Mouse (Mus musculus): ENCODE results near the gene Tsen15. TPM values are rescaled to one million over a fixed set of nuclear protein-coding genes. Genes with fewer than 3 reads are reported as not detected.
A peak's percentile ranks its signal among the peaks of the same experiment; 100 is the strongest.

Gene Tsen15
- total and polyA plus RNA-seq, 2 experiments from 2014 or later = 49.8 to 50.8 TPM

DNA sequence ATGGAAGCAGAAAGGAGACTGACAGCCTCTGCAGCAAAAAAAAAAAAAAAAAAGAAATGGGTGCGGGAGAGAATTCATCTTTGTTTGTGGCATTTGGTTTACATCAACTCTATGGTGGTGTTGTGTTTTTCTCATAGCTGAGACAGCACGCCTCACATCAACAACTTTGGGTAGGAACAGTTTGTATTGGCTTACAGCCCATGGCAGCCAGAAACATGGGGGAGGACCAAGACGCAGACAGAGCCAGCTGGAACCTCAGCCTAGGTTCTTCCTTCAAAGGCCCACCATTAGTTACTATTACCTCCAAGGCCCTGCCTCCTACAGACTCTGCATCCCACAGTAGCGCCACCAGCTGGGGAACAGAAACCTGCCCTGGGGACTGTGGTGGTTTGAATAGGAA is 29.8 kb downstream of the Tsen15 start:
- Histone ChIP-seq H3K27me3 (ENCODE audit: insufficient read depth, low read length) (no peaks in the 10 kb centered on the region), H3K9ac (replicated peaks; ENCODE audit: low read length) (no peak overlapping the region), H3K4me3 (ENCODE audit: low read length) (no peak overlapping the region), H3K9me3 (ENCODE audit: low read length) (no peaks in the 10 kb centered on the region), H3K36me3 (ENCODE audit: insufficient read depth, low read length) (no peaks in the 10 kb centered on the region), H3K4me2 (ENCODE audit: low read depth, low read length) (no peak overlapping the region), H3K27ac (no peak overlapping the region), H3K4me1 (ENCODE audit: insufficient read depth, low read length) (no peaks in the 10 kb centered on the region)
- TF ChIP-seq CTCF (IDR thresholded peaks at IDR 0.05; ENCODE audit: low read depth) = no peak; the same call in 1 of the 2 replicates
- ATAC-seq (no peak), DNase-seq (ENCODE audit: low spot score) (no peak)
- WGBS = 64% methylated on average over 4 of the region's 4 CpGs

DNA sequence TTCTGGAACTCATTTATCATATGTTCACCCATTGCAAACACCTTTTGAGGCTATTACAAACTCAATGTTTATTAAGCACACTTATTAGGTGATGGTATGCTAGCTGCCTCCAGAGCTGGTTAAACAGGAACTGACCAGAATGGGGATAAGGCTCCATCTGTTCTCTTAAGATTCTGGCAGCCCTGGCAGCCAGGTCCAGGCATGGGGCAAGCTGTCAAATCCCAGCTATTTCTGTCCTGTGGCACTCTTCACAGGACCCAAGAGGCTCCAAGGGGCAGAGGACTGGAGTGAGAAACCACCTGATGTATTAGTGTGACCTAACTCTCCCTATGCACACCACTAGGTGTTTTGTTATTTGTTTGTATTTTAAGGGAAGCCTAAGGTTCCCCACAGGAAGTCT is 38.5 kb downstream of the Tsen15 start:
- no peak for TF ChIP-seq CTCF (IDR thresholded peaks at IDR 0.05; ENCODE audit: low read depth)

DNA sequence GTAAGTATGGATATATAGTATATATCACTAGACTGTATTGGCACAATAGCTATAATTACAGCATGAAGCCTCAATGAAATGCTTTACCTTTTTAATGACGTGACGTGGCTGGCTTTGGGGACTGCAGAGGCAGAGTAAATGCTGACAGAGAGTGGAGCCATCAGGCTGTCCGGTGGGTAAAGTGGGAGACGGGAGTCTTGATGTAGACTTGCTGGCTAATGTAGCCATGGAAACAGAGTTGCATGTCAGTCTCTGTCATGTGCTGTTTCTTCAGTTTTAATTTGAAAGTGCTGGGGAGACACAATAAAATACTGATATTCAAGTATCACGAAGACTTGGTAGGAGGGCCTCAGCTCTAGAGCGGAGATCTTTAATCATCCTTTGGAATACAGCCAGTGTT is 62.5 kb downstream of the Tsen15 start:
- 53% methylated on average over 6 of the region's 6 CpGs for WGBS
- Histone ChIP-seq H3K9me3 (ENCODE audit: low read length) (no peaks in the 10 kb centered on the region), H3K36me3 (ENCODE audit: insufficient read depth, low read length) (no peaks in the 10 kb centered on the region), H3K9ac (replicated peaks; ENCODE audit: low read length) (no peak overlapping the region), H3K27me3 (ENCODE audit: insufficient read depth, low read length) (no peaks in the 10 kb centered on the region), H3K4me3 (ENCODE audit: low read length) (no peak overlapping the region), H3K4me1 (ENCODE audit: insufficient read depth, low read length) (no peaks in the 10 kb centered on the region), H3K27ac (no peak overlapping the region), H3K4me2 (ENCODE audit: low read depth, low read length) (no peak overlapping the region)
- 0 out of 2 replicates have a peak, but pooled peaks have one; percentile 43 for ATAC-seq
- DNase-seq (ENCODE audit: low spot score) = no peak
- TF ChIP-seq CTCF (IDR thresholded peaks at IDR 0.05; ENCODE audit: low read depth) = no peak

More for the DNA sequence above, 38.5 kb downstream of the Tsen15 start:
- Histone ChIP-seq H3K9ac (replicated peaks; ENCODE audit: low read length) (no peak overlapping the region), H3K36me3 (ENCODE audit: insufficient read depth, low read length) (no peaks in the 10 kb centered on the region), H3K27ac (no peak overlapping the region), H3K27me3 (ENCODE audit: insufficient read depth, low read length) (no peaks in the 10 kb centered on the region), H3K4me3 (ENCODE audit: low read length) (no peak overlapping the region), H3K4me2 (ENCODE audit: low read depth, low read length) (no peak overlapping the region), H3K4me1 (ENCODE audit: insufficient read depth, low read length) (no peaks in the 10 kb centered on the region), H3K9me3 (ENCODE audit: low read length) (no peaks in the 10 kb centered on the region)
- ATAC-seq = no peak
- no peak for DNase-seq (ENCODE audit: low spot score)

Other genes starting within 250 kb of the Tsen15 start
- gene Colgalt2, start 13.1 kb upstream of the Tsen15 start, total RNA-seq (2014; rRNA removed) = 6.6 and 7.0 TPM in 2 replicates
- 3.4 and 3.7 TPM in 2 replicates for gene Colgalt2, start 13.1 kb upstream of the Tsen15 start, polyA plus RNA-seq (2015; fragmentation: Nextera tagmentation; extraction: Ambion mirVana)